Mouse (Mus musculus) lung, postnatal 4 days (tissue): ENCODE measurements around the gene Tgoln1.
A peak's percentile ranks its signal among the peaks of the same experiment; 100 is the strongest.

ENCODE experiments used
- DNase-seq, 2 experiments: peaks; one replicate each; pipeline ENCODE4 v3.0.0; 2021

The Tgoln1 gene

GRCm38 (mm10) chr6:72593011-72593803 lies 23.6 kb downstream of the Tgoln1 start:
- no peak for DNase-seq

- no peak for DNase-seq
Observed at GRCm38 (mm10) chr6:72590111-72590510, 26.7 kb downstream of the Tgoln1 start.

- DNase-seq: no peak
Observed at GRCm38 (mm10) chr6:72588307-72588706, 28.5 kb downstream of the Tgoln1 start.

- no peak for DNase-seq
Observed at GRCm38 (mm10) chr6:72586701-72587100, 30.1 kb downstream of the Tgoln1 start.

GRCm38 (mm10) chr6:72584154-72584553 lies 32.6 kb downstream of the Tgoln1 start:
- DNase-seq: no peak

GRCm38 (mm10) chr6:72583211-72583839 lies 33.5 kb downstream of the Tgoln1 start:
- DNase-seq: no peak

- DNase-seq: peak in 1 of 2 experiments; percentile 55
Observed at GRCm38 (mm10) chr6:72581625-72582382, 35.0 kb downstream of the Tgoln1 start.

- no peak for DNase-seq
Observed at GRCm38 (mm10) chr6:72576041-72576440, 40.8 kb downstream of the Tgoln1 start.

- no peak for DNase-seq
Observed at GRCm38 (mm10) chr6:72571826-72572225, 45.0 kb downstream of the Tgoln1 start.

GRCm38 (mm10) chr6:72570644-72571397 lies 46.0 kb downstream of the Tgoln1 start:
- DNase-seq: no peak

- no peak for DNase-seq
Observed at GRCm38 (mm10) chr6:72568736-72569135, 48.1 kb downstream of the Tgoln1 start.

GRCm38 (mm10) chr6:72567508-72567907 lies 49.3 kb downstream of the Tgoln1 start:
- no peak for DNase-seq

- peak; percentile 80 to 91 for DNase-seq
Observed at GRCm38 (mm10) chr6:72566044-72566443, 50.8 kb downstream of the Tgoln1 start.

- no peak for DNase-seq
Observed at GRCm38 (mm10) chr6:72565506-72565905, 51.3 kb downstream of the Tgoln1 start.

GRCm38 (mm10) chr6:72562894-72563293 lies 53.9 kb downstream of the Tgoln1 start:
- DNase-seq: no peak

- DNase-seq: no peak
Observed at GRCm38 (mm10) chr6:72562486-72562885, 54.3 kb downstream of the Tgoln1 start.

GRCm38 (mm10) chr6:72560801-72561200 lies 56.0 kb downstream of the Tgoln1 start:
- no peak for DNase-seq
